Comparison of ENCODE assay signal across 21 mouse cellular contexts in the genomic region with DNA sequence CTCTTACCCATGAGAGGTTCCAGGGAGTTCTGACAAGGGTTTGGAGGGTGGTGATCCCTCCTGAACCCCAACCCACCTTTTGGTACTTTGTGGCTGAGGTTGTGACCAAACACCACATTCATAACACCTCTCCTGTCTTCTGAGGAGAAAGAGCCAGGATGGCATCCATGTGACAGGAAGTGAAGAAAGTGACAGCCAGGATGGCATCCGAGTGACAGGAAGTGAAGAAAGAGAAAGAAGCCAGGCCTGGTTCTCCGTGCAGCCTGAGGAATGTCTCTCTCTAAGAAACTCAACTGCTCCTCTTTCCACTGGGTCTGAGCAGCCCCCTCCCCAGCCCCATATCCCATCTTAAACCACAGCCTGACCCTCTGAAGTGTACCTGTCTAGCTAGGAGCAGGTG.
DNase-seq lines count a peak whose midpoint lies in the region; ATAC-seq lines count a peak whose summit lies in the region.
"Had no signal": no experiment of that assay in that cellular context is flagged by ENCODE, and none has a peak within 500 bp of the region (broad histone marks: within the 10 kb centered on the region; RNA-seq: fewer than 3 reads in every experiment).

No protein-coding gene starts in this region.

- intact Hi-C loops in left cerebral cortex, postnatal 14 days (cut with DNase I) = no loop called here

- peak; percentile 56 for DNase-seq in thymus, postnatal 0 days (ENCODE audit: low spot score)
- no peak for DNase-seq in thymus, postnatal 4 days
- DNase-seq in naive thymus-derived CD4-positive, alpha-beta T cell, adult 2 months (ENCODE audit: low read depth) = peak; percentile 35
- no peak for DNase-seq in yolk sac, embryonic 10.5 days (ENCODE audit: low spot score)
- DNase-seq in left cerebral cortex, postnatal 14 days (ENCODE audit: low spot score in 2 of 2) = no peak
- DNase-seq: adrenal gland, postnatal 10 days; adrenal gland, postnatal 36 days; cerebellum, adult 11 months; cerebellum, adult 2 months; cerebellum, adult 9-11 months; cerebellum, postnatal 25 days; forebrain, postnatal 0 days; gastrocnemius, adult 2 months; gastrocnemius, postnatal 14 days; heart, adult 2 months; heart, postnatal 14 days; heart, postnatal 4 days had no signal

- peak; percentile 41 for ATAC-seq in CD4-positive, CD25-positive, alpha-beta regulatory T cell, adult 4 months
- ATAC-seq in granulocyte monocyte progenitor cell, adult 5-6 weeks (replicated peaks; ENCODE audit: poor library complexity, severe bottlenecking) = peak; percentile 56
- ATAC-seq: forebrain, embryonic 14.5 days; forebrain, postnatal 0 days; Patski had no signal

Comparison
In these comparisons a context has a peak if more than half of its experiments do, and no peak if none do; other contexts are left out.
1. DNase-seq: peak in thymus, postnatal 0 days (single experiment) and naive thymus-derived CD4-positive, alpha-beta T cell, adult 2 months (single experiment); none in thymus, postnatal 4 days (single experiment), yolk sac, embryonic 10.5 days (single experiment) and left cerebral cortex, postnatal 14 days (0 of 2).